Mouse (Mus musculus): ENCODE measurements at regions not wholly inside any gene's neighbourhood (a gene's known extent, or its start where the extent isn't known, plus 50 kb on each side); places are given as distances from the start of the nearest gene placed in this dataset.

GRCm38 (mm10) chr7:88941246-88941910 is 462.6 kb downstream of the Tmem135 start:
- DNase-seq (ENCODE audit: low spot score), result peak; percentile 17
- H3K9me3 ChIP-seq (ENCODE audit: low read length), result no peaks in the 10 kb centered on the region
- H3K27me3 ChIP-seq (ENCODE audit: insufficient read depth, low read length), result no peaks in the 10 kb centered on the region
- H3K27ac ChIP-seq (ENCODE audit: low read depth, low read length), result no peak overlapping the region
- no peak for TF ChIP-seq CTCF (IDR thresholded peaks at IDR 0.05)
- no peak overlapping the region for H3K4me3 ChIP-seq (ENCODE audit: low read depth, low read length)
- no peaks in the 10 kb centered on the region for H3K4me1 ChIP-seq (ENCODE audit: insufficient read depth, low read length)
- H3K4me2 ChIP-seq (ENCODE audit: low read depth, low read length, poor library complexity, severe bottlenecking), result no peak overlapping the region
- WGBS, result 63% methylated on average over 9 of the region's 9 CpGs
- no peaks in the 10 kb centered on the region for H3K36me3 ChIP-seq (ENCODE audit: insufficient read depth, low read length)
- no peak overlapping the region for H3K9ac ChIP-seq (replicated peaks; ENCODE audit: low read length, poor library complexity, severe bottlenecking)
- ATAC-seq (ENCODE audit: low FRiP score), result no peak

DNA sequence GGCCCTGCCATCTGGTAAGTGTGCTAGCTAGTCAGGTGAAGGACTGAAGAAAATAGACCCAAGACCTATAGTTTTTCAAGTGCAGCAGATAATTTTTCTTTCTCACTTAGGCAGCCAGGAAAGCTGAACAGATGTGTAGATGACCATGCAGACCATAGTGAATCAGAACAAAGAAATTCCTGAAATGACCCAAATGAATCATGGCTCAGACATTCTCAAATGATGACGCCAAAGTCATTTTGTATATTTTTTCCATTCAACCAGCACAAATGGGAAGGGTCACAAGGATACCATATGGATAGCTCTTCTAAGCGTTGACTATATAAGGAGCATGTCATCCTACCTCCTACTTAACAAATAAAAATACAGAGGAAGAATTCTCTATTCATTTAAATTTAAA is 463.8 kb downstream of the Tmem135 start:
- ATAC-seq (ENCODE audit: low FRiP score), result no peak
- H3K4me3 ChIP-seq (ENCODE audit: low read depth, low read length), result no peak overlapping the region
- no peak for TF ChIP-seq CTCF (IDR thresholded peaks at IDR 0.05)

GRCm38 (mm10) chr7:88928245-88928795 is 475.7 kb downstream of the Tmem135 start:
- no peaks in the 10 kb centered on the region for H3K9me3 ChIP-seq (ENCODE audit: low read length)
- H3K27ac ChIP-seq (ENCODE audit: low read depth, low read length), result no peak overlapping the region
- ATAC-seq (ENCODE audit: low FRiP score) (no peak), DNase-seq (ENCODE audit: low spot score) (peak; percentile 48)
- 78% methylated on average over 6 of the region's 6 CpGs for WGBS
- no peak overlapping the region for H3K4me3 ChIP-seq (ENCODE audit: low read depth, low read length)
- H3K4me2 ChIP-seq (ENCODE audit: low read depth, low read length, poor library complexity, severe bottlenecking), result no peak overlapping the region
- no peak for TF ChIP-seq CTCF (IDR thresholded peaks at IDR 0.05)
- H3K36me3 ChIP-seq (ENCODE audit: insufficient read depth, low read length), result no peaks in the 10 kb centered on the region
- no peak overlapping the region for H3K9ac ChIP-seq (replicated peaks; ENCODE audit: low read length, poor library complexity, severe bottlenecking)
- H3K27me3 ChIP-seq (ENCODE audit: insufficient read depth, low read length), result no peaks in the 10 kb centered on the region
- H3K4me1 ChIP-seq (ENCODE audit: insufficient read depth, low read length), result no peaks in the 10 kb centered on the region

More for the DNA sequence above, 463.8 kb downstream of the Tmem135 start:
- H3K4me1 ChIP-seq (ENCODE audit: insufficient read depth, low read length), result no peaks in the 10 kb centered on the region
- no peaks in the 10 kb centered on the region for H3K27me3 ChIP-seq (ENCODE audit: insufficient read depth, low read length)
- no peak overlapping the region for H3K27ac ChIP-seq (ENCODE audit: low read depth, low read length)
- 94% methylated on average over 2 of the region's 2 CpGs for WGBS
- no peak overlapping the region for H3K9ac ChIP-seq (replicated peaks; ENCODE audit: low read length, poor library complexity, severe bottlenecking)
- H3K9me3 ChIP-seq (ENCODE audit: low read length), result no peaks in the 10 kb centered on the region
- no peak overlapping the region for H3K4me2 ChIP-seq (ENCODE audit: low read depth, low read length, poor library complexity, severe bottlenecking)
- DNase-seq (ENCODE audit: low spot score), result no peak
- H3K36me3 ChIP-seq (ENCODE audit: insufficient read depth, low read length), result no peaks in the 10 kb centered on the region
